Mouse (Mus musculus) kidney, embryonic 15.5 days (tissue): Measurements from ENCODE around the gene Vwa8. TPM values are rescaled to one million over a fixed set of nuclear protein-coding genes. Genes with fewer than 3 reads are reported as not detected.

ENCODE experiments used
- ATAC-seq: fragments of 200-750 bp; cut with Nextera tagmentation; replicated peaks from 2 replicates; pipeline ENCODE4 v1.8.0; 2017; ENCODE audit warnings: moderate TSS enrichment; ENCODE audit not compliant: low FRiP score
- H3K27ac ChIP-seq: fragments of 300-500 bp; sonication (generic); 2 replicates; pipeline ENCODE4 v1.5.1; 2015; ENCODE audit warnings: mild to moderate bottlenecking, inconsistent platforms
- H3K27me3 ChIP-seq: fragments of 300-500 bp; sonication (generic); 2 replicates; pipeline ENCODE4 v1.6.1; 2015; ENCODE audit warnings: inconsistent platforms
- H3K36me3 ChIP-seq: fragments of 300-500 bp; sonication (generic); 2 replicates; pipeline ENCODE4 v1.6.1; 2015; ENCODE audit warnings: inconsistent platforms
- H3K4me1 ChIP-seq: fragments of 300-500 bp; sonication (generic); 2 replicates; pipeline ENCODE4 v1.6.1; 2015; ENCODE audit warnings: inconsistent platforms
- H3K4me2 ChIP-seq: fragments of 300-500 bp; sonication (generic); 2 replicates; pipeline ENCODE4 v1.6.1; 2015; ENCODE audit warnings: moderate library complexity, mild to moderate bottlenecking, inconsistent platforms
- H3K4me3 ChIP-seq: fragments of 300-500 bp; sonication (generic); replicated peaks from 2 replicates; pipeline ENCODE4 v1.5.1; 2015; ENCODE audit warnings: mild to moderate bottlenecking, inconsistent platforms
- H3K9ac ChIP-seq: fragments of 300-500 bp; sonication (generic); 2 replicates; pipeline ENCODE4 v1.6.1; 2015; ENCODE audit warnings: mild to moderate bottlenecking, inconsistent platforms
- H3K9me3 ChIP-seq: fragments of 300-500 bp; sonication (generic); replicated peaks from 2 replicates; pipeline ENCODE4 v1.6.1; 2016; ENCODE audit warnings: inconsistent platforms
- WGBS: fragments of 180-500 bp; shearing (Covaris S2); methylation state at CpG from one replicate; pipeline ENCODE4 v1.1.7; 2015; ENCODE audit warnings: mixed read lengths; 5-methylcytosine and 5-hydroxymethylcytosine counted together
- polyA plus RNA-seq: library from polyadenylated mRNA; unstranded; fragments of >200 nt; fragmentation: Nextera tagmentation; extraction: Ambion mirVana; gene quantifications from 2 replicates; pipeline ENCODE4 v1.2.1, GENCODE M21; 2015

Gene Vwa8
- polyA plus RNA-seq, 1 experiment from 2014 or later, result 14.6 TPM

- Histone ChIP-seq H3K4me2 (peak overlapping the region; percentile 74), H3K9ac (no peak overlapping the region), H3K27ac (peak overlapping the region; percentile 97; the same call in 1 of the 2 replicates), H3K4me1 (peaks cover 28% of the 10 kb centered on the region), H3K9me3 (no peaks in the 10 kb centered on the region), H3K36me3 (no peaks in the 10 kb centered on the region), H3K27me3 (no peaks in the 10 kb centered on the region), H3K4me3 (peak overlapping the region; percentile 71)
- no peak for ATAC-seq
- WGBS, result 59% methylated on average over 5 of the region's 5 CpGs
Measured at GRCm38 (mm10) chr14:78849961-78850578, 1.2 kb downstream of the Vwa8 start.

GRCm38 (mm10) chr14:78850666-78851065 lies 1.8 kb downstream of the Vwa8 start:
- 17% methylated on average over 8 of the region's 8 CpGs for WGBS
- H3K4me1 ChIP-seq, result peaks cover 28% of the 10 kb centered on the region
- H3K27ac ChIP-seq, result no peak overlapping the region
- no peaks in the 10 kb centered on the region for H3K27me3 ChIP-seq
- H3K4me3 ChIP-seq, result no peak overlapping the region
- H3K9me3 ChIP-seq, result no peaks in the 10 kb centered on the region
- no peak overlapping the region for H3K9ac ChIP-seq
- H3K36me3 ChIP-seq, result no peaks in the 10 kb centered on the region
- H3K4me2 ChIP-seq, result peak overlapping the region; percentile 26
- peak; percentile 12 for ATAC-seq

GRCm38 (mm10) chr14:78851366-78851765 lies 2.5 kb downstream of the Vwa8 start:
- Histone ChIP-seq H3K9ac (no peak overlapping the region), H3K4me2 (peak overlapping the region; percentile 26; the same call in 1 of the 2 replicates), H3K36me3 (no peaks in the 10 kb centered on the region), H3K4me1 (peaks cover 28% of the 10 kb centered on the region), H3K9me3 (no peaks in the 10 kb centered on the region), H3K4me3 (no peak overlapping the region), H3K27ac (no peak overlapping the region), H3K27me3 (no peaks in the 10 kb centered on the region)
- WGBS, result 61% methylated on average over 3 of the region's 3 CpGs
- ATAC-seq, result no peak

GRCm38 (mm10) chr14:78852401-78853246 lies 3.8 kb downstream of the Vwa8 start:
- no peak overlapping the region for H3K4me2 ChIP-seq
- H3K9me3 ChIP-seq, result no peaks in the 10 kb centered on the region
- no peak for ATAC-seq
- 90% methylated on average over 5 of the region's 5 CpGs for WGBS
- no peak overlapping the region for H3K4me3 ChIP-seq
- H3K27me3 ChIP-seq, result no peaks in the 10 kb centered on the region
- no peak overlapping the region for H3K9ac ChIP-seq
- H3K36me3 ChIP-seq, result no peaks in the 10 kb centered on the region
- peaks cover 27% of the 10 kb centered on the region for H3K4me1 ChIP-seq
- no peak overlapping the region for H3K27ac ChIP-seq

GRCm38 (mm10) chr14:78861156-78861555 lies 12.3 kb downstream of the Vwa8 start:
- 94% methylated on average over 5 of the region's 5 CpGs for WGBS
- Histone ChIP-seq H3K9me3 (no peaks in the 10 kb centered on the region), H3K9ac (no peak overlapping the region), H3K27me3 (no peaks in the 10 kb centered on the region), H3K4me3 (no peak overlapping the region), H3K4me2 (no peak overlapping the region), H3K27ac (no peak overlapping the region), H3K4me1 (no peaks in the 10 kb centered on the region), H3K36me3 (no peaks in the 10 kb centered on the region)
- no peak for ATAC-seq

GRCm38 (mm10) chr14:78870036-78870435 lies 21.2 kb downstream of the Vwa8 start:
- 51% methylated on average over 2 of the region's 2 CpGs for WGBS
- Histone ChIP-seq H3K4me1 (no peaks in the 10 kb centered on the region), H3K27me3 (no peaks in the 10 kb centered on the region), H3K27ac (no peak overlapping the region), H3K36me3 (peaks cover 19% of the 10 kb centered on the region), H3K4me2 (no peak overlapping the region), H3K9ac (no peak overlapping the region), H3K9me3 (no peaks in the 10 kb centered on the region), H3K4me3 (no peak overlapping the region)
- no peak for ATAC-seq

GRCm38 (mm10) chr14:78877176-78877575 lies 28.3 kb downstream of the Vwa8 start:
- H3K4me3 ChIP-seq, result no peak overlapping the region
- no peak overlapping the region for H3K4me2 ChIP-seq
- 0 out of 2 replicates have a peak, but pooled peaks cover 8% of the 10 kb centered on the region for H3K36me3 ChIP-seq
- no peak overlapping the region for H3K9ac ChIP-seq
- no peaks in the 10 kb centered on the region for H3K9me3 ChIP-seq
- no peak overlapping the region for H3K27ac ChIP-seq
- no peaks in the 10 kb centered on the region for H3K27me3 ChIP-seq
- H3K4me1 ChIP-seq, result no peaks in the 10 kb centered on the region
- WGBS, result 72% methylated on average over 2 of the region's 2 CpGs
- ATAC-seq, result no peak

GRCm38 (mm10) chr14:78878402-78879045 lies 29.7 kb downstream of the Vwa8 start:
- no peaks in the 10 kb centered on the region for H3K4me1 ChIP-seq
- no peak overlapping the region for H3K4me2 ChIP-seq
- no peaks in the 10 kb centered on the region for H3K36me3 ChIP-seq
- H3K4me3 ChIP-seq, result no peak overlapping the region
- no peak for ATAC-seq
- H3K9ac ChIP-seq, result no peak overlapping the region
- WGBS, result 74% methylated on average over 13 of the region's 13 CpGs
- H3K27ac ChIP-seq, result no peak overlapping the region
- no peaks in the 10 kb centered on the region for H3K27me3 ChIP-seq
- no peaks in the 10 kb centered on the region for H3K9me3 ChIP-seq

GRCm38 (mm10) chr14:78880879-78881278 lies 32.0 kb downstream of the Vwa8 start:
- Histone ChIP-seq H3K4me3 (no peak overlapping the region), H3K4me1 (no peaks in the 10 kb centered on the region), H3K27ac (no peak overlapping the region), H3K4me2 (no peak overlapping the region), H3K9me3 (no peaks in the 10 kb centered on the region), H3K27me3 (no peaks in the 10 kb centered on the region), H3K36me3 (no peaks in the 10 kb centered on the region), H3K9ac (no peak overlapping the region)
- WGBS, result 83% methylated on average over 4 of the region's 4 CpGs
- no peak for ATAC-seq

- Histone ChIP-seq H3K27ac (no peak overlapping the region), H3K36me3 (no peaks in the 10 kb centered on the region), H3K27me3 (no peaks in the 10 kb centered on the region), H3K4me1 (no peaks in the 10 kb centered on the region), H3K9me3 (no peaks in the 10 kb centered on the region), H3K9ac (no peak overlapping the region), H3K4me3 (no peak overlapping the region), H3K4me2 (no peak overlapping the region)
- no peak for ATAC-seq
- 84% methylated on average over 10 of the region's 10 CpGs for WGBS
Measured at GRCm38 (mm10) chr14:78881563-78881962, 32.7 kb downstream of the Vwa8 start.

- 77% methylated on average over 7 of the region's 7 CpGs for WGBS
- H3K36me3 ChIP-seq, result no peaks in the 10 kb centered on the region
- no peak overlapping the region for H3K27ac ChIP-seq
- no peaks in the 10 kb centered on the region for H3K4me1 ChIP-seq
- H3K9ac ChIP-seq, result no peak overlapping the region
- H3K4me2 ChIP-seq, result no peak overlapping the region
- no peaks in the 10 kb centered on the region for H3K9me3 ChIP-seq
- no peaks in the 10 kb centered on the region for H3K27me3 ChIP-seq
- ATAC-seq, result no peak
- H3K4me3 ChIP-seq, result no peak overlapping the region
Measured at GRCm38 (mm10) chr14:78885915-78886534, 37.2 kb downstream of the Vwa8 start.
